Comparison of ENCODE assay signal across 8 mouse cellular contexts in genomic region chr2:32153041-32153790, GRCm38 (mm10). TPM values are rescaled to one million over a fixed set of nuclear protein-coding genes. Genes with fewer than 3 reads are reported as not detected.
DNase-seq lines count a peak whose midpoint lies in the region; ATAC-seq lines count a peak whose summit lies in the region.

No protein-coding gene starts in this region.

- H3K4me1 ChIP-seq in kidney, embryonic 16.5 days (ENCODE audit: insufficient read depth, low read length): peaks cover 66% of the 10 kb centered on the region

- peak overlapping the region; percentile 99 for H3K27ac ChIP-seq in kidney, embryonic 16.5 days (ENCODE audit: low read length)

- peak overlapping the region; percentile 98 for H3K9ac ChIP-seq in kidney, embryonic 16.5 days (replicated peaks; ENCODE audit: low read length)

- peak overlapping the region; percentile 86 for H3K4me2 ChIP-seq in kidney, embryonic 16.5 days (replicated peaks; ENCODE audit: low read depth, low read length)

- WGBS in kidney, embryonic 16.5 days: 3% methylated on average over 13 of the region's 13 CpGs

- DNase-seq in adrenal gland, postnatal 10 days: peak; percentile 49
- DNase-seq in adrenal gland, adult 2 months: no peak
- peak; percentile 88 for DNase-seq in ZHBTc4 (ENCODE audit: low read depth, low spot score)
- peak; percentile 99 for DNase-seq in gonadal fat pad, adult 2 months (ENCODE audit: low read depth)
- peak; percentile 73 for DNase-seq in lung, postnatal 25 days (ENCODE audit: low spot score)
- DNase-seq in adrenal gland, adult 8-10 months: no peak

- no peaks in the 10 kb centered on the region for H3K9me3 ChIP-seq in kidney, embryonic 16.5 days (ENCODE audit: low read length)

- ATAC-seq in kidney, embryonic 16.5 days (ENCODE audit: low FRiP score, low TSS enrichment): peak; percentile 40
- no peak for ATAC-seq in monocyte, adult 5-6 weeks (replicated peaks; ENCODE audit: insufficient number of reproducible peaks, low FRiP score, low TSS enrichment, poor library complexity, severe bottlenecking)

- no peaks in the 10 kb centered on the region for H3K27me3 ChIP-seq in kidney, embryonic 16.5 days (ENCODE audit: insufficient read depth, low read length)

- H3K36me3 ChIP-seq in kidney, embryonic 16.5 days (ENCODE audit: insufficient read depth, low read length): no peaks in the 10 kb centered on the region

- peak overlapping the region; percentile 83 for H3K4me3 ChIP-seq in kidney, embryonic 16.5 days (ENCODE audit: low read length)

RNA-seq across cellular contexts. Expression of gene Prrc2b, which starts 2.3 kb away (rescaled TPM):
- total RNA-seq in adrenal gland, postnatal 10 days (2021): 100 to 1,000 TPM in 1 of 2 experiments, 10 to 100 TPM in 1; 83.4 to 102 TPM
- total RNA-seq in adrenal gland, adult 2 months (2021): 100 to 1,000 TPM in 1 of 2 experiments, 10 to 100 TPM in 1; 93.5 to 104 TPM
- 70.0 and 82.7 TPM in 2 replicates for polyA plus RNA-seq in adrenal gland, adult 2 months (2012; rRNA removed)
- 42.7 and 62.1 TPM in 2 replicates for polyA plus RNA-seq in gonadal fat pad, adult 2 months (2012; rRNA removed)
- polyA plus RNA-seq in kidney, embryonic 16.5 days (2015; fragmentation: Nextera tagmentation; extraction: Ambion mirVana): 30.3 and 30.4 TPM in 2 replicates
- total RNA-seq in monocyte, adult 5-6 weeks (2017): 13.3 to 55.4 TPM (median 22.1 TPM) in 3 replicates
- total RNA-seq in adrenal gland, adult 8-10 months (2022): 100 to 1,000 TPM; 140 to 182 (median 166) TPM

RNA-seq across cellular contexts. Expression of gene Plpp7, which starts 57.9 kb away (rescaled TPM):
- 1 to 10 TPM; 3.9 to 8.6 TPM for total RNA-seq in adrenal gland, postnatal 10 days (2021)
- total RNA-seq in adrenal gland, adult 2 months (2021): 1 to 10 TPM; 4.0 to 4.2 TPM
- polyA plus RNA-seq in adrenal gland, adult 2 months (2012; rRNA removed): 35.8 and 42.0 TPM in 2 replicates
- 3.3 and 4.7 TPM in 2 replicates for polyA plus RNA-seq in gonadal fat pad, adult 2 months (2012; rRNA removed)
- 6.8 and 7.8 TPM in 2 replicates for polyA plus RNA-seq in kidney, embryonic 16.5 days (2015; fragmentation: Nextera tagmentation; extraction: Ambion mirVana)
- 1.2 TPM in 1 of 3 replicates, not detected in the others for total RNA-seq in monocyte, adult 5-6 weeks (2017)
- 1 to 10 TPM; 5.5 to 9.0 (median 6.5) TPM for total RNA-seq in adrenal gland, adult 8-10 months (2022)

Comparison
In these comparisons a context has a peak if more than half of its experiments do, and no peak if none do; other contexts are left out.
1. DNase-seq: peak in adrenal gland, postnatal 10 days (single experiment), ZHBTc4 (single experiment), gonadal fat pad, adult 2 months (single experiment) and lung, postnatal 25 days (single experiment); none in adrenal gland, adult 2 months (single experiment) and adrenal gland, adult 8-10 months (single experiment).